Mouse (Mus musculus): ENCODE measurements at regions not wholly inside any gene's neighbourhood (a gene's known extent, or its start where the extent isn't known, plus 50 kb on each side); places are given as distances from the start of the nearest gene placed in this dataset.

- TF ChIP-seq CTCF (IDR thresholded peaks at IDR 0.05; ENCODE audit: low read depth) = no peak
- TF ChIP-seq EP300 (IDR thresholded peaks at IDR 0.05; ENCODE audit: low read depth) = no peak
Observed at GRCm38 (mm10) chr4:55216175-55216545, 133.7 kb upstream of the Rad23b start.

Data from liver, postnatal 0 days (tissue).